ENCODE assay signal across 27 mouse cellular contexts in genomic region chr10:59259572-59259971, GRCm38 (mm10). TPM values are rescaled to one million over a fixed set of nuclear protein-coding genes. Genes with fewer than 3 reads are reported as not detected.
DNase-seq lines count a peak whose midpoint lies in the region; ATAC-seq lines count a peak whose summit lies in the region.
"Had no signal": no experiment of that assay in that cellular context is flagged by ENCODE, and none has a peak within 500 bp of the region (broad histone marks: within the 10 kb centered on the region; RNA-seq: fewer than 3 reads in every experiment).

No protein-coding gene starts in this region.

- no peak overlapping the region for H3K4me3 ChIP-seq in forebrain, embryonic 14.5 days (ENCODE audit: low read depth, low read length)
- H3K4me3 ChIP-seq in forebrain, embryonic 11.5 days (ENCODE audit: low read depth, low read length) = no peak overlapping the region
- H3K4me3 ChIP-seq in embryonic facial prominence, embryonic 14.5 days (ENCODE audit: low read depth, low read length) = no peak overlapping the region
- no peak overlapping the region for H3K4me3 ChIP-seq in liver, embryonic 12.5 days
- H3K4me3 ChIP-seq: forebrain, embryonic 12.5 days; heart, embryonic 12.5 days; limb, embryonic 12.5 days; liver, embryonic 13.5 days; midbrain, embryonic 12.5 days; stomach, embryonic 15.5 days had no signal

- no peaks in the 10 kb centered on the region; the same call in 1 of the 2 replicates for H3K4me1 ChIP-seq in forebrain, embryonic 14.5 days (ENCODE audit: control insufficient read depth, insufficient read depth, low read length)
- no peaks in the 10 kb centered on the region for H3K4me1 ChIP-seq in forebrain, embryonic 11.5 days (replicated peaks; ENCODE audit: control insufficient read depth, insufficient read depth, low read length)
- peaks cover 14% of the 10 kb centered on the region for H3K4me1 ChIP-seq in embryonic facial prominence, embryonic 14.5 days (ENCODE audit: control insufficient read depth, insufficient read depth, low read length)
- peaks cover 14% of the 10 kb centered on the region for H3K4me1 ChIP-seq in liver, embryonic 12.5 days

- no peak for ATAC-seq in forebrain, embryonic 14.5 days
- no peak for ATAC-seq in forebrain, embryonic 11.5 days (replicated peaks; ENCODE audit: low FRiP score)
- ATAC-seq in embryonic facial prominence, embryonic 14.5 days (ENCODE audit: low read depth) = no peak
- no peak for ATAC-seq in liver, embryonic 12.5 days
- ATAC-seq: CD4-positive, CD25-positive, alpha-beta regulatory T cell, adult 4 months; intestine, postnatal 0 days; Patski had no signal

- H3K27ac ChIP-seq in forebrain, embryonic 14.5 days (ENCODE audit: low read depth, low read length) = no peak overlapping the region
- H3K27ac ChIP-seq in forebrain, embryonic 11.5 days (ENCODE audit: low read depth, low read length) = no peak overlapping the region
- H3K27ac ChIP-seq in embryonic facial prominence, embryonic 14.5 days (replicated peaks; ENCODE audit: low read depth, low read length) = peak overlapping the region; percentile 30; the same call in 1 of the 2 replicates
- H3K27ac ChIP-seq in liver, embryonic 12.5 days = no peak overlapping the region
- H3K27ac ChIP-seq: forebrain, embryonic 12.5 days; limb, embryonic 12.5 days; liver, embryonic 13.5 days; midbrain, embryonic 12.5 days; stomach, embryonic 15.5 days had no signal

- H3K27me3 ChIP-seq in forebrain, embryonic 14.5 days (replicated peaks; ENCODE audit: control insufficient read depth, insufficient read depth, low read length) = no peaks in the 10 kb centered on the region
- H3K27me3 ChIP-seq in forebrain, embryonic 11.5 days (ENCODE audit: control insufficient read depth, insufficient read depth, low read length) = no peaks in the 10 kb centered on the region
- no peaks in the 10 kb centered on the region for H3K27me3 ChIP-seq in embryonic facial prominence, embryonic 14.5 days (replicated peaks; ENCODE audit: control insufficient read depth, insufficient read depth, low read length)
- H3K27me3 ChIP-seq in liver, embryonic 12.5 days (replicated peaks) = no peaks in the 10 kb centered on the region
- H3K27me3 ChIP-seq: forebrain, embryonic 12.5 days; heart, embryonic 12.5 days; limb, embryonic 12.5 days; liver, embryonic 13.5 days; midbrain, embryonic 12.5 days; Patski; stomach, embryonic 15.5 days had no signal

- no peaks in the 10 kb centered on the region for H3K9me3 ChIP-seq in forebrain, embryonic 14.5 days (replicated peaks; ENCODE audit: control insufficient read depth, low read length)
- no peaks in the 10 kb centered on the region for H3K9me3 ChIP-seq in forebrain, embryonic 11.5 days (ENCODE audit: control insufficient read depth, low read length)
- no peaks in the 10 kb centered on the region for H3K9me3 ChIP-seq in embryonic facial prominence, embryonic 14.5 days (ENCODE audit: control insufficient read depth, low read length)
- H3K9me3 ChIP-seq in liver, embryonic 12.5 days (replicated peaks) = no peaks in the 10 kb centered on the region
- H3K9me3 ChIP-seq: forebrain, embryonic 12.5 days; heart, embryonic 12.5 days; limb, embryonic 12.5 days; liver, embryonic 13.5 days; midbrain, embryonic 12.5 days; stomach, embryonic 15.5 days had no signal

- peak; percentile 30 for DNase-seq in forebrain, embryonic 14.5 days (ENCODE audit: low spot score)
- no peak for DNase-seq in forebrain, embryonic 11.5 days (ENCODE audit: low spot score)
- DNase-seq in right cerebral cortex, adult 18-20 months = peak; percentile 4
- no peak for DNase-seq in right cerebral cortex, postnatal 10 days (ENCODE audit: low spot score in 2 of 2)
- peak; percentile 92 for DNase-seq in embryonic facial prominence, embryonic 14.5 days (ENCODE audit: low spot score)
- DNase-seq in thymus, postnatal 36 days = no peak
- DNase-seq in spleen, postnatal 4 days (ENCODE audit: low spot score in 2 of 2) = no peak
- DNase-seq: adrenal gland, adult 2 months; cerebellum, adult 8-10 months; cerebellum, postnatal 36 days; embryo, embryonic 11 days; gastrocnemius, postnatal 25 days; heart, adult 18-20 months; heart, postnatal 14 days; kidney, postnatal 25 days; liver, embryonic 13.5 days; lung, adult 2 months; lung, postnatal 14 days had no signal

- no peak overlapping the region for H3K9ac ChIP-seq in forebrain, embryonic 14.5 days (ENCODE audit: low read length)
- no peak overlapping the region for H3K9ac ChIP-seq in forebrain, embryonic 11.5 days (ENCODE audit: low read length)
- H3K9ac ChIP-seq in embryonic facial prominence, embryonic 14.5 days (ENCODE audit: low read depth, low read length) = no peak overlapping the region
- no peak overlapping the region for H3K9ac ChIP-seq in liver, embryonic 12.5 days
- H3K9ac ChIP-seq: forebrain, embryonic 12.5 days; heart, embryonic 12.5 days; limb, embryonic 12.5 days; liver, embryonic 13.5 days; midbrain, embryonic 12.5 days; stomach, embryonic 15.5 days had no signal

- H3K4me2 ChIP-seq in forebrain, embryonic 14.5 days (ENCODE audit: low read length) = no peak overlapping the region
- no peak overlapping the region for H3K4me2 ChIP-seq in forebrain, embryonic 11.5 days (ENCODE audit: low read depth, low read length, severe bottlenecking)
- H3K4me2 ChIP-seq in embryonic facial prominence, embryonic 14.5 days (ENCODE audit: low read depth, low read length) = no peak overlapping the region
- H3K4me2 ChIP-seq in liver, embryonic 12.5 days = no peak overlapping the region
- H3K4me2 ChIP-seq: forebrain, embryonic 12.5 days; heart, embryonic 12.5 days; limb, embryonic 12.5 days; liver, embryonic 13.5 days; midbrain, embryonic 12.5 days; stomach, embryonic 15.5 days had no signal

- no peaks in the 10 kb centered on the region for H3K36me3 ChIP-seq in forebrain, embryonic 14.5 days (ENCODE audit: control insufficient read depth, insufficient read depth, low read length)
- no peaks in the 10 kb centered on the region for H3K36me3 ChIP-seq in forebrain, embryonic 11.5 days (ENCODE audit: control insufficient read depth, insufficient read depth, low read length)
- H3K36me3 ChIP-seq in embryonic facial prominence, embryonic 14.5 days (ENCODE audit: control insufficient read depth, insufficient read depth, low read length) = no peaks in the 10 kb centered on the region
- H3K36me3 ChIP-seq in liver, embryonic 12.5 days = no peaks in the 10 kb centered on the region
- H3K36me3 ChIP-seq: forebrain, embryonic 12.5 days; heart, embryonic 12.5 days; limb, embryonic 12.5 days; liver, embryonic 13.5 days; midbrain, embryonic 12.5 days; stomach, embryonic 15.5 days had no signal

- 78% methylated on average over 6 of the region's 6 CpGs for WGBS in forebrain, embryonic 14.5 days
- 85% methylated on average over 6 of the region's 6 CpGs for WGBS in forebrain, embryonic 11.5 days
- 48% methylated on average over 6 of the region's 6 CpGs for WGBS in embryonic facial prominence, embryonic 14.5 days
- 78% methylated on average over 6 of the region's 6 CpGs for WGBS in liver, embryonic 12.5 days (ENCODE audit: insufficient replicate concordance)

RNA-seq across cellular contexts. Expression of gene Sowahc, which starts 37.8 kb away (rescaled TPM):
- 10.8 and 13.1 TPM in 2 replicates for polyA plus RNA-seq in forebrain, embryonic 14.5 days (2014; fragmentation: Nextera tagmentation; extraction: Ambion mirVana)
- 13.7 and 15.2 TPM in 2 replicates for polyA plus RNA-seq in forebrain, embryonic 11.5 days (2014; fragmentation: Nextera tagmentation; extraction: Ambion mirVana)
- polyA plus RNA-seq in embryonic facial prominence, embryonic 14.5 days (2014; fragmentation: Nextera tagmentation; extraction: Ambion mirVana) = 9.1 and 10.0 TPM in 2 replicates
- 2.8 and 3.1 TPM in 2 replicates for polyA plus RNA-seq in liver, embryonic 12.5 days (2016; fragmentation: Nextera tagmentation; extraction: Ambion mirVana)

RNA-seq across cellular contexts. Expression of gene Sept10, which starts 37.9 kb away (rescaled TPM):
- 30.7 and 32.0 TPM in 2 replicates for polyA plus RNA-seq in forebrain, embryonic 14.5 days (2014; fragmentation: Nextera tagmentation; extraction: Ambion mirVana)
- 31.8 and 37.3 TPM in 2 replicates for polyA plus RNA-seq in forebrain, embryonic 11.5 days (2014; fragmentation: Nextera tagmentation; extraction: Ambion mirVana)
- polyA plus RNA-seq in embryonic facial prominence, embryonic 14.5 days (2014; fragmentation: Nextera tagmentation; extraction: Ambion mirVana) = 40.5 and 47.1 TPM in 2 replicates
- polyA plus RNA-seq in liver, embryonic 12.5 days (2016; fragmentation: Nextera tagmentation; extraction: Ambion mirVana) = 12.8 and 12.9 TPM in 2 replicates

Comparison
In these comparisons a context has a peak if more than half of its experiments do, and no peak if none do; other contexts are left out.
1. DNase-seq: peak in forebrain, embryonic 14.5 days (single experiment), right cerebral cortex, adult 18-20 months (single experiment) and embryonic facial prominence, embryonic 14.5 days (single experiment); none in forebrain, embryonic 11.5 days (single experiment), right cerebral cortex, postnatal 10 days (0 of 2), thymus, postnatal 36 days (0 of 2) and spleen, postnatal 4 days (0 of 2).